Mouse (Mus musculus): ENCODE data around the gene Snrpa. TPM values are rescaled to one million over a fixed set of nuclear protein-coding genes. Genes with fewer than 3 reads are reported as not detected.
"Not testable (repeated sequence)": the region's sequence is repeated elsewhere in the genome, so short reads cannot be mapped to it uniquely, and the experiment has no call there.

Gene Snrpa
- 158 and 173 TPM in 2 replicates for polyA plus RNA-seq (2012; rRNA removed)

- 1% methylated on average over 64 of the region's 64 CpGs for WGBS
- TF ChIP-seq POLR2A (IDR thresholded peaks at IDR 0.05; ENCODE audit: borderline replicate concordance, insufficient read depth, low read length) = peak; percentile 45; the same call in 1 of the 2 replicates
- no peak for TF ChIP-seq CTCF (IDR thresholded peaks at IDR 0.05; ENCODE audit: borderline replicate concordance, insufficient read depth, low read depth, low read length)
- no peaks in the 10 kb centered on the region for H3K27me3 ChIP-seq (ENCODE audit: control insufficient read depth, insufficient read depth, low read length)
- H3K4me3 ChIP-seq (replicated peaks; ENCODE audit: insufficient read depth, low read depth, low read length) = peak within 1 kb of the TSS; percentile 86
- H3K4me1 ChIP-seq (ENCODE audit: control insufficient read depth, insufficient read depth, low read length) = no peaks in the 10 kb centered on the region; the same call in 1 of the 2 replicates
- peak; percentile 94 to 100 for DNase-seq
- peak within 1 kb of the TSS; percentile 85 for H3K27ac ChIP-seq (ENCODE audit: insufficient read depth, low read length)
These were observed at the start of gene Snrpa, which contains the start of gene BC024978 for GRCm38 (mm10) chr7:27195681-27196611. Gene Snrpa (minus strand): TSS chr7:27196271. Gene BC024978 (plus strand): TSS chr7:27195781.

DNA sequence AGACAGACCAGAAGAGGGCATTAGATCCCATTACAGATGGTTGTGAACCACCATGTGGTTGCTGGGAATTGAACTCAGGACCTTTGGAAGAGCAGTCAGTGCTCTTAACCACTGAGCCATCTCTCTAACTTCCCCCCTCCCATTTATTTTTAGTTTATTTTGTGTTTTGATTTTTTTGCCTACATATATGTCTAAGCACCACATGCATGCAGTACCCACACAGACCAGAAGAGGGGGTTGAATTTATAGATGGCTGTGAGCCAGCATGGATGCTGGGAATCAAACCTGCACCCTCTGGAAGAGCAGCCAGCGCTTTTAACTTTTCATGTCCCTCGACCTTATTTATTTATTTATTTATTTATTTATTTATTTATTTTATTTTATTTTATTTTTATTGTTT is 48.0 kb upstream of the Snrpa start:
- WGBS = 90% methylated on average over 2 of the region's 2 CpGs

GRCm38 (mm10) chr7:27243211-27243610 is 47.1 kb upstream of the Snrpa start:
- WGBS = 81% methylated on average over 8 of the region's 8 CpGs

More for the DNA sequence above, 48.0 kb upstream of the Snrpa start:
- not testable (repeated sequence) for H3K4me1 ChIP-seq (ENCODE audit: control insufficient read depth, insufficient read depth, low read length); H3K27ac ChIP-seq (ENCODE audit: insufficient read depth, low read length); DNase-seq; H3K4me3 ChIP-seq (replicated peaks; ENCODE audit: insufficient read depth, low read depth, low read length); H3K27me3 ChIP-seq (ENCODE audit: control insufficient read depth, insufficient read depth, low read length)
- peak; percentile 22; the same call in 1 of the 2 replicates for TF ChIP-seq CTCF (IDR thresholded peaks at IDR 0.05; ENCODE audit: borderline replicate concordance, insufficient read depth, low read depth, low read length)

DNA sequence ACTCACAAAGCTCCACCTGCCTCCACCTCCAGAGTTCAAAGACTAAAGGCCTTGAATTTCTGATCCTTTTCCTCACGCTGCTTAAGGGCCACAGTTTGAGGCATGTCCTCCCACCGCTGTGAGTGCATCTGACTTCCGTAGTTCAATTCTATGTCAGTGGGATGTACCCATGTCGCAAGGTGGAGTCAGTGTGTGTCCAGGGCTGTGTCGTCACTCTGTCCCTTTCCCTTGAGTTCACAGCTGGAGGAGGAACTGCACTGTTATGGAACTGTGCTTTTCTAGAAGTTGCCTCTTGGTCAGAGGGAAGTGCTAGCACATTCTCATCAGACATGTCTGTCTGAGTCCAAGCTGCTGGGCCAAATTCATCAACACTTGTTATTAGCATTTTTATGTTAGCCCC is 42.5 kb upstream of the Snrpa start:
- Histone ChIP-seq H3K4me3 (replicated peaks; ENCODE audit: insufficient read depth, low read depth, low read length) (no peak overlapping the region), H3K27me3 (ENCODE audit: control insufficient read depth, insufficient read depth, low read length) (no peaks in the 10 kb centered on the region), H3K4me1 (ENCODE audit: control insufficient read depth, insufficient read depth, low read length) (peaks cover 4% of the 10 kb centered on the region), H3K27ac (ENCODE audit: insufficient read depth, low read length) (no peak overlapping the region)
- TF ChIP-seq CTCF (IDR thresholded peaks at IDR 0.05; ENCODE audit: borderline replicate concordance, insufficient read depth, low read depth, low read length) (no peak), POLR2A (IDR thresholded peaks at IDR 0.05; ENCODE audit: borderline replicate concordance, insufficient read depth, low read length) (no peak)
- 89% methylated on average over 5 of the region's 5 CpGs for WGBS
- DNase-seq = no peak

More at GRCm38 (mm10) chr7:27243211-27243610, 47.1 kb upstream of the Snrpa start:
- Histone ChIP-seq H3K4me3 (replicated peaks; ENCODE audit: insufficient read depth, low read depth, low read length) (no peak overlapping the region), H3K27me3 (ENCODE audit: control insufficient read depth, insufficient read depth, low read length) (no peaks in the 10 kb centered on the region), H3K27ac (ENCODE audit: insufficient read depth, low read length) (no peak overlapping the region), H3K4me1 (ENCODE audit: control insufficient read depth, insufficient read depth, low read length) (no peaks in the 10 kb centered on the region; the same call in 1 of the 2 replicates)
- TF ChIP-seq CTCF (IDR thresholded peaks at IDR 0.05; ENCODE audit: borderline replicate concordance, insufficient read depth, low read depth, low read length) (no peak), POLR2A (IDR thresholded peaks at IDR 0.05; ENCODE audit: borderline replicate concordance, insufficient read depth, low read length) (no peak)
- DNase-seq = no peak

DNA sequence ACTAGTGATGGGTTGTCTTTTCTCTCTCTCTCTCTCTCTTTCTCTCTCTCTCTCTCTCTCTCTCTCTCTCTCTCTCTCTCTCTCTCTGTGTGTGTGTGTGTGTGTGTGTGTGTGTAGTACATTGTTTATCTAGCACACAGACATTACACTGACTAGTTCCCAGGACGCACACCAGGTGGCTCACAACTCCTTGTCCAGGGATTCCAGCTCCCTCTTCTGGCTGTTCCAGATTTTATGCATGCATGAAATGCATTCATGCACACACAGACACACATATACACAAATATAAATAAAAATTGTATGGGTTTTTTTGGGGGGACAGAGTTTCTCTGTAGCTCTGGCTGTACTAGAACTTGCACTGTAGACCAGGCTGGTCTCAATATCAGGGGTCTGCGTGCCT is 41.5 kb upstream of the Snrpa start:
- H3K27ac ChIP-seq (ENCODE audit: insufficient read depth, low read length) = no peak overlapping the region
- H3K4me1 ChIP-seq (ENCODE audit: control insufficient read depth, insufficient read depth, low read length) = peaks cover 4% of the 10 kb centered on the region
- peak; percentile 17; the same call in 1 of the 2 replicates for TF ChIP-seq CTCF (IDR thresholded peaks at IDR 0.05; ENCODE audit: borderline replicate concordance, insufficient read depth, low read depth, low read length)
- no peak for TF ChIP-seq POLR2A (IDR thresholded peaks at IDR 0.05; ENCODE audit: borderline replicate concordance, insufficient read depth, low read length)
- DNase-seq = no peak
- 93% methylated on average over 2 of the region's 2 CpGs for WGBS
- H3K27me3 ChIP-seq (ENCODE audit: control insufficient read depth, insufficient read depth, low read length) = no peaks in the 10 kb centered on the region
- H3K4me3 ChIP-seq (replicated peaks; ENCODE audit: insufficient read depth, low read depth, low read length) = no peak overlapping the region

- WGBS = 37% methylated on average over 2 of the region's 2 CpGs
- H3K4me3 ChIP-seq (replicated peaks; ENCODE audit: insufficient read depth, low read depth, low read length) = no peak overlapping the region
- TF ChIP-seq POLR2A (IDR thresholded peaks at IDR 0.05; ENCODE audit: borderline replicate concordance, insufficient read depth, low read length) (no peak), CTCF (IDR thresholded peaks at IDR 0.05; ENCODE audit: borderline replicate concordance, insufficient read depth, low read depth, low read length) (no peak)
- no peak for DNase-seq
- H3K27me3 ChIP-seq (ENCODE audit: control insufficient read depth, insufficient read depth, low read length) = no peaks in the 10 kb centered on the region
- H3K27ac ChIP-seq (ENCODE audit: insufficient read depth, low read length) = no peak overlapping the region
- H3K4me1 ChIP-seq (ENCODE audit: control insufficient read depth, insufficient read depth, low read length) = peaks cover 4% of the 10 kb centered on the region
These were observed 39.7 kb upstream of the Snrpa start for GRCm38 (mm10) chr7:27235726-27236125.

GRCm38 (mm10) chr7:27233300-27233699 is 37.2 kb upstream of the Snrpa start:
- Histone ChIP-seq H3K4me1 (ENCODE audit: control insufficient read depth, insufficient read depth, low read length) (peaks cover 4% of the 10 kb centered on the region), H3K27ac (ENCODE audit: insufficient read depth, low read length) (no peak overlapping the region), H3K27me3 (ENCODE audit: control insufficient read depth, insufficient read depth, low read length) (no peaks in the 10 kb centered on the region), H3K4me3 (replicated peaks; ENCODE audit: insufficient read depth, low read depth, low read length) (peak overlapping the region; percentile 90)
- no peak for TF ChIP-seq CTCF (IDR thresholded peaks at IDR 0.05; ENCODE audit: borderline replicate concordance, insufficient read depth, low read depth, low read length)
- no peak for TF ChIP-seq POLR2A (IDR thresholded peaks at IDR 0.05; ENCODE audit: borderline replicate concordance, insufficient read depth, low read length)
- no peak for DNase-seq
- 0% methylated on average over 6 of the region's 6 CpGs for WGBS
